Mouse (Mus musculus) erythroblast, adult 5-6 weeks (primary cell): ENCODE results near the gene Shisa8. TPM values are rescaled to one million over a fixed set of nuclear protein-coding genes. Genes with fewer than 3 reads are reported as not detected.

Experiments used
- ATAC-seq: replicated peaks from 2 replicates; pipeline ENCODE4 v1.8.0; 2016; ENCODE audit warnings: moderate number of reproducible peaks, mild to moderate bottlenecking, moderate TSS enrichment, inconsistent platforms; ENCODE audit not compliant: poor library complexity, low FRiP score, severe bottlenecking
- total RNA-seq, 2 experiments: library from RNA; stranded (forward) in 1 of 2; stranded (reverse) in 1 of 2; fragments of 150-400 nt in 1 of 2; fragments of 200-764, 138-1000 nt in 1 of 2; gene quantifications; 2 replicates each; pipeline versions ENCODE4 v1.2.3 to v1.2.4; 2015 to 2017; ENCODE audit warnings: low replicate concordance in 2 of 2

Shisa8 gene
- total RNA-seq, 2 experiments from 2014 or later, result not detected

- ATAC-seq, result peak; percentile 30; the same call in 1 of the 2 replicates
These were observed 12.1 kb upstream of the Shisa8 start for GRCm38 (mm10) chr15:82224602-82225215.

GRCm38 (mm10) chr15:82223657-82224601, 11.3 kb upstream of the Shisa8 start, which contains the start of gene Tnfrsf13c:
Gene Tnfrsf13c (minus strand): TSS chr15:82224369.
- ATAC-seq, result peak; percentile 83

GRCm38 (mm10) chr15:82223251-82223650, 10.6 kb upstream of the Shisa8 start:
- no peak for ATAC-seq

- no peak for ATAC-seq
These were observed 8.7 kb upstream of the Shisa8 start for GRCm38 (mm10) chr15:82221104-82221860.

GRCm38 (mm10) chr15:82220003-82220675, 7.5 kb upstream of the Shisa8 start:
- ATAC-seq, result no peak

- no peak for ATAC-seq
These were observed 6.4 kb upstream of the Shisa8 start for GRCm38 (mm10) chr15:82218778-82219666.

GRCm38 (mm10) chr15:82217980-82218379, 5.4 kb upstream of the Shisa8 start:
- no peak for ATAC-seq

- no peak for ATAC-seq
These were observed 4.4 kb upstream of the Shisa8 start for GRCm38 (mm10) chr15:82217039-82217438.

GRCm38 (mm10) chr15:82216142-82216827, 3.7 kb upstream of the Shisa8 start:
- no peak for ATAC-seq

- ATAC-seq, result no peak
These were observed 2.9 kb upstream of the Shisa8 start for GRCm38 (mm10) chr15:82215332-82216046.

- no peak for ATAC-seq
These were observed 607 bp upstream of the Shisa8 start for GRCm38 (mm10) chr15:82213222-82213621.

- no peak for ATAC-seq
These were observed 484 bp downstream of the Shisa8 start for GRCm38 (mm10) chr15:82211911-82212751.

- ATAC-seq, result no peak
These were observed 1.3 kb downstream of the Shisa8 start for GRCm38 (mm10) chr15:82211281-82211680.

- no peak for ATAC-seq
These were observed 1.8 kb downstream of the Shisa8 start for GRCm38 (mm10) chr15:82210801-82211200.

- ATAC-seq, result no peak
These were observed 3.1 kb downstream of the Shisa8 start for GRCm38 (mm10) chr15:82209295-82210050.

- ATAC-seq, result no peak
These were observed 4.3 kb downstream of the Shisa8 start for GRCm38 (mm10) chr15:82208307-82208706.
